Mouse (Mus musculus) forebrain, embryonic 13.5 days (tissue): Measurements from ENCODE around the gene Tmx4. TPM values are rescaled to one million over a fixed set of nuclear protein-coding genes. Genes with fewer than 3 reads are reported as not detected.
A peak's percentile ranks its signal among the peaks of the same experiment; 100 is the strongest.
"Not testable (repeated sequence)": the region's sequence is repeated elsewhere in the genome, so short reads cannot be mapped to it uniquely, and the experiment has no call there.

Experiments used
- ATAC-seq: fragments of 200-750 bp; cut with Nextera tagmentation; 2 replicates; pipeline ENCODE4 v1.8.0; 2017
- H3K27ac ChIP-seq: fragments of 300-500 bp; sonication (generic); 2 replicates; pipeline ENCODE4 v1.5.1; 2015; ENCODE audit warnings: inconsistent platforms, mild to moderate bottlenecking, moderate library complexity
- H3K27me3 ChIP-seq: fragments of 300-500 bp; sonication (generic); 2 replicates; pipeline ENCODE4 v1.6.1; 2015; ENCODE audit warnings: mild to moderate bottlenecking, inconsistent platforms
- H3K36me3 ChIP-seq: fragments of 300-500 bp; sonication (generic); 2 replicates; pipeline ENCODE4 v1.6.1; 2015; ENCODE audit warnings: mild to moderate bottlenecking, inconsistent platforms; ENCODE audit not compliant: poor library complexity, severe bottlenecking
- H3K4me1 ChIP-seq: fragments of 300-500 bp; sonication (generic); 2 replicates; pipeline ENCODE4 v1.6.1; 2015; ENCODE audit warnings: inconsistent platforms
- H3K4me2 ChIP-seq: fragments of 300-500 bp; sonication (generic); 2 replicates; pipeline ENCODE4 v1.6.1; 2015; ENCODE audit warnings: inconsistent platforms, mild to moderate bottlenecking, moderate library complexity
- H3K4me3 ChIP-seq: fragments of 300-500 bp; sonication (generic); 2 replicates; pipeline ENCODE4 v1.5.1; 2015; ENCODE audit warnings: mild to moderate bottlenecking, inconsistent platforms
- H3K9ac ChIP-seq: fragments of 300-500 bp; sonication (generic); 2 replicates; pipeline ENCODE4 v1.6.1; 2015; ENCODE audit warnings: mild to moderate bottlenecking, inconsistent platforms
- H3K9me3 ChIP-seq: fragments of 300-500 bp; sonication (generic); replicated peaks from 2 replicates; pipeline ENCODE4 v1.6.1; 2016; ENCODE audit warnings: inconsistent platforms
- WGBS: fragments of 180-500 bp; shearing (Covaris S2); methylation state at CpG from one replicate; pipeline ENCODE4 v1.1.7; 2015; 5-methylcytosine and 5-hydroxymethylcytosine counted together
- polyA plus RNA-seq: library from polyadenylated mRNA; unstranded; fragments of >200 nt; fragmentation: Nextera tagmentation; extraction: Ambion mirVana; gene quantifications from 2 replicates; pipeline ENCODE4 v1.2.1, GENCODE M21; 2015

Gene Tmx4
- polyA plus RNA-seq, 1 experiment from 2014 or later: 57.8 TPM

DNA sequence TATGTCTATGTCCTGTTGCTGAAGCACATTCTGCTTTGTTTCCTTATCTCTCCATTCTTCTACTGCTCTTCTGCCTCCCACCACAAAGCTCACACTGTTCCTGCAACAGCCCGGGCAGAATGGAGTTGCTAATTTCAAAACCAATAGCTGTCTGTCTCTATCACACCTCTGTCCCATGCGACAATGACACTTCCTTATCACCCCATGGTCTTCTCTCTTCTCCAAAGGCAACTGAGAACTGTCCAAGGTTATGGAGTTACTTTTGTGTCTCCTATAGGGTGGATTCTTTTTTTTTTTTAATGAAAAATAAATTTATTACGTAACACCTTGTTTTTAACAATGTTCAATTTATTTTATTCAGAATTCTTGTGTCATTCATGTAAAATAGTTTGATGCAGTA is 1.8 kb upstream of the Tmx4 start:
- no peak overlapping the region for H3K4me3 ChIP-seq
- H3K9me3 ChIP-seq: no peaks in the 10 kb centered on the region
- no peak for ATAC-seq
- peak overlapping the region; percentile 99; the same call in 1 of the 2 replicates for H3K27ac ChIP-seq
- no peaks in the 10 kb centered on the region for H3K27me3 ChIP-seq
- H3K4me2 ChIP-seq: no peak overlapping the region
- peaks cover 35% of the 10 kb centered on the region for H3K4me1 ChIP-seq
- H3K9ac ChIP-seq: no peak overlapping the region
- no peaks in the 10 kb centered on the region for H3K36me3 ChIP-seq
- 81% methylated on average over 3 of the region's 3 CpGs for WGBS

DNA sequence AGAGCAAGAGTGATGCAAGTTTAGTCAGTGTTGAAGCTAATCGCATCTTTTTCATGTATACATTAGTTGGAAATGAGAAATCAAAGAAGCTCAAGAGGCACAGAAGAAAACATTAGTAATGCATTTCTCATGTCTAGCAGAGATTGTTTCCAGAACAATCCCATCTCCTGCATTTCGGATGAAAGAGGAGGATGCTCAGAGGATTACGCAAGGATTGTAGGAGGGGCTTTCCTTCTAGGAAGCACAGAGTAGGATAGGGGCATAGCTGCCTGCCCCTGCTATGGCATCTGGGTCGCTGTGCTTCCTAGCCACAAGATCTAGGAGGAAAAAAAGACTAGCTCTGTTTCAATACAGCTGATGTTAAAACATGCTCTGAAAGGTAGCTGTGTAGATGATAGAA is 1.2 kb upstream of the Tmx4 start:
- Histone ChIP-seq H3K9ac (no peak overlapping the region), H3K4me3 (no peak overlapping the region), H3K27ac (peak overlapping the region; percentile 99), H3K9me3 (no peaks in the 10 kb centered on the region), H3K36me3 (no peaks in the 10 kb centered on the region), H3K4me1 (peaks cover 38% of the 10 kb centered on the region), H3K27me3 (no peaks in the 10 kb centered on the region), H3K4me2 (no peak overlapping the region)
- WGBS: 31% methylated on average over 4 of the region's 4 CpGs
- ATAC-seq: no peak

DNA sequence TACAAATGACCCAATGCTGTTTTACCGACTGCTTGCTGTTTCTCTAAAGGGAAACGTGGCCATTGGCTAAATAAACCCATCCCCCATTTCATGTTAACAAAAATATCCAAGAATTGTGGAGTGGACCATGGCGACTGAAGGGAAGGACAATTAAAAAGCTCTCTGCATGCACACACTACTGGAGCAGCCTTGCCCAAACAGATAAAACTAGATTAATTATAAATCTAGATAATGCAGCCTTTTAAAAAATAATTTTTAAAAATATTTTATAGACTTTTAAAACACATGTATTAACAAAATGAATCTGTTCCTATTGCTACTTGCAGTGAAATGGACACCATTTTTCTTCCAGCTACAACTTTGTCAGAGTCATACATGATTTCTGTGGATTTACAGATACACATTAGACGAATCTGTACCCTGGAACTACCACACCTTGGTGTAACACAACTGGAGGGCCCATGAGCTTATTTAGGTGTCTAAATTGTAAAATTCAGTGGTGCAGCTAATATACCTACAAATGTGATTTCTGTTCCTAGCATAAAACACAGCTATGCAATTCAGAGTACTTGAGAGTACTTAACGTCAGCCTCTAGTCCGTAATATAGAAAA is 462 bp upstream of the Tmx4 start:
- Histone ChIP-seq H3K27me3 (no peaks in the 10 kb centered on the region), H3K4me2 (peak overlapping the region; percentile 71), H3K9me3 (no peaks in the 10 kb centered on the region), H3K4me3 (peak overlapping the region; percentile 83), H3K9ac (no peak overlapping the region), H3K27ac (peak overlapping the region; percentile 99), H3K4me1 (peaks cover 39% of the 10 kb centered on the region), H3K36me3 (peaks cover 2% of the 10 kb centered on the region; the same call in 1 of the 2 replicates)
- WGBS: 18% methylated on average over 6 of the region's 6 CpGs
- ATAC-seq: no peak

DNA sequence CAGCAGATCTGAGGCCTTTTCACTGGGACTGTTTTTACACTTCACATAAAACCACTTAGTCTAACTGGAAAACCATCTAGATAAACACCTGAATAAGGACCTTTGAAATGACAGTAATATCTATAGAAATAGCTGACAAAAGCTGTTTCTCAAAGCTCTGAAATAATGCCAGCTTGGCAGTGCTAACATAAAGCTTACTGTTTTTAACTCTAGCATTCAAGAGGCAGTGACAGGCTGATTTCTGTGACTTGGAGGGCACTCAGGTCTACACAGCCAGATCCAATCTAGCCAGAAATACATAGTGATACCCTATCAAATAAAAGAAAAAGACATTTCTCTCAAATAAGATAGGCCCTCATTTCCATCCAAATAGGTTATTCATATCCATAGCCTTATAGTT is 1.6 kb downstream of the Tmx4 start:
- ATAC-seq: no peak
- H3K4me1 ChIP-seq: peaks cover 39% of the 10 kb centered on the region
- H3K9me3 ChIP-seq: no peaks in the 10 kb centered on the region
- H3K36me3 ChIP-seq: peaks cover 8% of the 10 kb centered on the region
- peak overlapping the region; percentile 71 for H3K4me2 ChIP-seq
- no peak overlapping the region for H3K27ac ChIP-seq
- no peaks in the 10 kb centered on the region for H3K27me3 ChIP-seq
- 0 out of 2 replicates have a peak overlapping the region, but pooled peaks have one; percentile 31 for H3K9ac ChIP-seq
- peak overlapping the region; percentile 83 for H3K4me3 ChIP-seq

DNA sequence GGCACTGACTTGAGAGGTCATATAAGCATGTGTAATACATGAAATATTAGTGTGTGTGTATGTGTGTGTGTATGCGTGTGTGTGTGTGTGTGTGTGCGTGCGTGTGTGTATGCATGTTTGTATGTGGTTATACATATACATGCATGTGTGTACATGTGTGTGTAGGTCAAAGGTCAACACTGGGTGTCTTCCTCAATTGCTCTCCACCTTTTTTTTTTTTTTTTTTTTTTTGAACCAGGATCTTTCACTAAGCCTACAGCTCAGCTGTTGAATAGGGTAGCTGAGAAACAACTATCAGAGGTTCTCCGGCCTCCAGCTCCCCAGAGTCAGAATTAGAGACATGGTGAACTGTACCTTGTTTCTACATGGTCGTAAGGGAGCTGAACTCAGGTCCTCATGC is 2.6 kb downstream of the Tmx4 start:
- H3K4me2 ChIP-seq: peak overlapping the region; percentile 24; the same call in 1 of the 2 replicates
- H3K36me3 ChIP-seq: peaks cover 8% of the 10 kb centered on the region
- no peak overlapping the region for H3K9ac ChIP-seq
- no peaks in the 10 kb centered on the region for H3K9me3 ChIP-seq
- H3K4me1 ChIP-seq: peaks cover 39% of the 10 kb centered on the region
- 95% methylated on average over 5 of the region's 5 CpGs for WGBS
- no peaks in the 10 kb centered on the region for H3K27me3 ChIP-seq
- H3K4me3 ChIP-seq: no peak overlapping the region
- H3K27ac ChIP-seq: no peak overlapping the region
- no peak for ATAC-seq

DNA sequence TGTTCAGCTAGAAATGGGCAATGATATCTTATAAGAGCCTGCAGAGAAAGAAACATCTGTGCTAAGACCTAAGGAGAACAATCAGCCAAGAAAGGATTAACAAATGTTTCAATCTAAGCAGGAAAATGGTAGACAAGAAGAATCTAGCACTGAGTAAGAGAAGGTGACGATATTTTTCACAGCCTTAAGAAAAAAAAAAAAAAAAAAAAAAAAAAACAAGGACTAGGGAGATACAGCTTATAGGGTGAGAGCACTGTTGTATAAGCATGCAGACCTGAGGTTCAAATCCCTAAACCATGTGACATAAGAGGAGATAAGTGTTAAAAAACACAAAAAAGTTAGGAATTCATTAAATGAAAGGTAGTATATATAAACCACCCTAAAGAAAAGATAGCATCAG is 3.5 kb downstream of the Tmx4 start:
- Histone ChIP-seq H3K4me3 (no peak overlapping the region), H3K9ac (no peak overlapping the region), H3K36me3 (peaks cover 8% of the 10 kb centered on the region), H3K27ac (no peak overlapping the region), H3K27me3 (no peaks in the 10 kb centered on the region), H3K4me2 (no peak overlapping the region), H3K4me1 (peaks cover 35% of the 10 kb centered on the region), H3K9me3 (no peaks in the 10 kb centered on the region)
- 77% methylated on average over 1 of the region's 1 CpGs for WGBS
- no peak for ATAC-seq

DNA sequence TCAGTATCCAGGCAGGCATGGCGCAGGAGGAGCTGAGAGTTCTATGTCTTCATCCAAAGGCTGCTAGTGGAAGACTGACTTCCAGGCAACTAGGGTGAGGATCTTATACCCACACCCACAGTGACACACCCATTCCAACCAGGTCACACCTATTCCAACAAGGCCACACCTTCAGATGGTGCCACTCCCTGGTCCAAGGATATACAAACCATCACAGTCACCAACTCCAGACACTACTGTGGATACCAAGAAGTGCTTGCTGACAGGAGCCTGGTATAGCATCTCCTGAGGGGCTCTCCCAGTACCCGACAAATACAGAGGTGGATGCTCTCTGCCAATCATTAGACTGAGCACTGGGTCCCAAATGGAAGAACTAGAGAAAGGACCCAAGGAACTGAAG is 15.4 kb downstream of the Tmx4 start:
- H3K9me3 ChIP-seq, H3K4me1 ChIP-seq, H3K27me3 ChIP-seq, H3K27ac ChIP-seq, H3K4me2 ChIP-seq, H3K9ac ChIP-seq, ATAC-seq, H3K4me3 ChIP-seq: not testable (repeated sequence)
- peaks cover 13% of the 10 kb centered on the region for H3K36me3 ChIP-seq
- 98% methylated on average over 2 of the region's 2 CpGs for WGBS

DNA sequence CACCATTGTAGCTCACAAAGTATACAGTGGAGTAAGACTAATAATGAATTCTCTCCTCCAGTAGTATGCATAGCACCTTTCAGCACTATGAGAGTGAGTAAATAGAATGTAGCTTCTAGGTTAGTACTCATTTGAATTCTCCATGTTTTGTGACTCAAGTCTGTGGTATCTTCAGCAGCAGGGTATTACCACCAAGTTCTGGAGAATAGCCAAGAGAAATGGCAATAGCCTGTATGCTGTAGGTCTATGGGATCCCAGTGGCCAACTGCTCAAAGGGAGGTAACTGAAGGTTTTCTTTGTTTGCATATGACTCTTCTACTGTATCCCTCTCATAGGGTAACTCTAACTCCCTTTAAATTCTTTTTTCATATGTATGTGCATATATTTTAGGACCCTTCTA is 39.0 kb downstream of the Tmx4 start:
- H3K4me3 ChIP-seq: no peak overlapping the region
- peaks cover 8% of the 10 kb centered on the region; the same call in 1 of the 2 replicates for H3K36me3 ChIP-seq
- no peaks in the 10 kb centered on the region for H3K27me3 ChIP-seq
- H3K4me1 ChIP-seq: no peaks in the 10 kb centered on the region
- H3K27ac ChIP-seq: no peak overlapping the region
- ATAC-seq: no peak
- no peak overlapping the region for H3K9ac ChIP-seq
- no peak overlapping the region for H3K4me2 ChIP-seq
- H3K9me3 ChIP-seq: no peaks in the 10 kb centered on the region

DNA sequence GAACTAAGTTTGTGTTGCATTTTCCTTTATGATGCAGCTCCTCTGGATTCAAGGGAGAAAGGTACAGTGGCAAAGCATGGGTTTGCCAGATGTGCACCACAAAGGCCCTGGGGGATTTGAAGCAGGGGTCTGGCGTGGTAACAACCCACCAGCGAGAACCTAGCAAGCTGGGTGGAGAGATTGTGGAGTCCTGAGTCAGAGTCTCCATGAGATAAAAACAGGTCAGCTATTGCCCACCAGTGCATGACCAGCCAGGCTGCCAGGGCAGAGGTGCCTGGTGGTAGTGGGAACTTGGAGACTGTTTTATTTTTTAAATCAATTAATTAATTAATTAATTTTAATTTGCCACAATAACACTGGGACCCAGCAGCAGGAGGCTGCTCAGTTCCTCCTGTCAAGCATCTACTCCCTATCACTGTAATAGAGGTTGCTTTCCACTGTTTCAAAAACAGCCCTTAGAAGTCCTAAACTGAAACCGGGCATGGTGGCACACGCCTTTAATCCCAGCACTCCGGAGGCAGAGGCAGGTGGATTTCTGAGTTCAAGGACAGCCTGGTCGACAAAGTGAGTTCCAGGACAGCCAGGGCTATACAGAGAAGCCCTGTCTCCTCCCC is 52.8 kb downstream of the Tmx4 start:
- Histone ChIP-seq H3K4me3 (no peak overlapping the region), H3K4me1 (no peaks in the 10 kb centered on the region), H3K9me3 (no peaks in the 10 kb centered on the region), H3K27ac (no peak overlapping the region), H3K27me3 (no peaks in the 10 kb centered on the region), H3K36me3 (peaks cover 11% of the 10 kb centered on the region), H3K4me2 (no peak overlapping the region), H3K9ac (no peak overlapping the region)
- WGBS: 95% methylated on average over 6 of the region's 6 CpGs
- ATAC-seq: peak; percentile 21; the same call in 1 of the 2 replicates

DNA sequence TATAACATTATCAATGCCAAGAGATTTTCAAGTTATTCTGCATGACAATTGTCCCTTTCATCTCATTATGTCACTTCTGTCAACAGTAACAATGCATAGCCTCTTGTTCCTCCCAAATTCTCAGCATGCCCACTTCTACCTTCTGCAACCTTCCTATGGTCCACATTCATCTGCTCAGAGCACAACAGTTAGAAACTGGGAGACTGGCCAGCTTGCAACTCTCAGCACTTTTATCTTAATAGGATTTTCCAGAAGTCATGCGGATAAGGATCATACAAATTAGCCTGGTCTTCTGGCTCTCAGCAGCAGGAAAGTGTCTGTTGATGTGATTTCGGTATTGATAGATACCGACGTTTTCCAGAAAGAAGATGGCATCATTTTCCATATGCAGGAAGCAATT is 58.7 kb downstream of the Tmx4 start:
- no peak overlapping the region for H3K4me3 ChIP-seq
- H3K27me3 ChIP-seq: no peaks in the 10 kb centered on the region
- WGBS: 43% methylated on average over 4 of the region's 4 CpGs
- H3K9me3 ChIP-seq: no peaks in the 10 kb centered on the region
- H3K27ac ChIP-seq: no peak overlapping the region
- no peak overlapping the region for H3K4me2 ChIP-seq
- H3K4me1 ChIP-seq: no peaks in the 10 kb centered on the region
- H3K36me3 ChIP-seq: no peaks in the 10 kb centered on the region
- no peak overlapping the region for H3K9ac ChIP-seq
- ATAC-seq: no peak

DNA sequence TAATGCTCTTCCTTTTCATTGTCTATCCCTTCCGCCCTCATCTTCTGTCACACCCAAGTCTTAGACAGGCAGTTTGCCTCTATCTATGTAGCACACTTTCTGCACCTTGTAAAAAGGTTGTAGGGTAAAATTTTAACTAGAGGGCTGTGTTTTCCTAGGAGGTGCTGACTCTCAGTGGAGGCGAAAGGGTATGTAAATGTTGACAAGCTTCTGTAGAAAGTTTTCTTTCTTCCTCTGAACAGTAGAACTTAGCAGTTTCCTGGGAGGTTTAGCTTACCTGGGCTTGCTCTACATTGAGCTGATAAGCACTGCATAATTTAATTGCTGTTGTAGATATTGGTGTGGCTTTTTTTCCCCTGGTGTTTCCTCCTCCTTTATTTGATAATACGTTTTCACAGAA is 84.5 kb downstream of the Tmx4 start:
- no peak overlapping the region for H3K4me3 ChIP-seq
- WGBS: 90% methylated on average over 3 of the region's 3 CpGs

DNA sequence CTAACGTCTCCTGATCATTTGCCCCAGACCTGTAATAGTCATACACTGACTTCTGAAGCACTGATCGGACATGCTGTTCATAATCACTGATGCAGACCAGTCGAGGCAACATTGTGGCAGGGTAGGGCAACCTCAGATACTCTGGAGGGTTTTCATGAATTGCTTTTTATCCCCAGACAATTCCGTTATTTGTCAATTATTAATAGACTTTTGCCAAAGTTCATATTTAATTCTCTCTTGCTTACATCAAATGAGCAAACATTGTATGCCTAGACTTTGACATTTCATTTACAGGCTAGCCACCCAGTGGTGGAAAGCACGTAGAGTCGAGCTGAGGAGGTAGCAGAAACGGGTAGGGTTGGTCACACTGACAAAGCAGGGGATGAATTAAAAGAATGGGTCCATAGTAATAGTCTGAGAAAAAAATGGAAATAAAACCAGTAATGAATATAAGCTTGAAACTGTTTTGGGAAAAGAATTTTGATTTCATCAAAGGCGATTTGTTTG is 89.7 kb downstream of the Tmx4 start, which contains the start of gene Hao1:
Gene Hao1, minus strand, starts transcription at position 148 of the 507 bp plus-strand sequence.
- H3K36me3 ChIP-seq: no peaks in the 10 kb centered on the region
- no peaks in the 10 kb centered on the region for H3K9me3 ChIP-seq
- no peaks in the 10 kb centered on the region for H3K27me3 ChIP-seq
- ATAC-seq: no peak
- no peak within 1 kb of the TSS for H3K9ac ChIP-seq
- H3K4me3 ChIP-seq: no peak within 1 kb of the TSS
- 90% methylated on average over 8 of the region's 8 CpGs for WGBS
- H3K4me1 ChIP-seq: no peaks in the 10 kb centered on the region
- H3K4me2 ChIP-seq: no peak within 1 kb of the TSS
- no peak within 1 kb of the TSS for H3K27ac ChIP-seq

More for the DNA sequence above, 84.5 kb downstream of the Tmx4 start:
- Histone ChIP-seq H3K4me2 (no peak overlapping the region), H3K4me1 (no peaks in the 10 kb centered on the region), H3K27me3 (no peaks in the 10 kb centered on the region), H3K27ac (no peak overlapping the region), H3K36me3 (no peaks in the 10 kb centered on the region), H3K9ac (no peak overlapping the region), H3K9me3 (peaks cover 7% of the 10 kb centered on the region)
- ATAC-seq: no peak

DNA sequence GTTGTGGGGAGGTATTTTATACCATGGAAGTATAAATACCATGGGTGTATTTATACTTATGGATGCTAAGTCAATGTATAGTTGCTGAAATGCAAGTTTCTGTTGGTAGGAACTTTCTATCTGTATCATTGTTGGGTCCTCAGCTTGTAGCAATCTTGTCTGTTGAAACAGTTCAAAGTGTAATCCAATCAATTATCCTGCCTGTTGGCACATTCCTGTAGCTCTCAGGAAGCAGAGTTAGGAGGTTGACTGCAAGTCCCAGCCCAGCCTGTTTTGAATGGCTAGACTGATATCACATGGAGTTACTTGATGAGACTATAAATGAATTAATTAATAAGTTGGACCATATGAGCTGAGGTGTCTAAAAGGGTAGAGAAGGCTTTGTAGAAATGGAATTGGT is 91.6 kb downstream of the Tmx4 start:
- H3K4me1 ChIP-seq: no peaks in the 10 kb centered on the region
- no peak overlapping the region for H3K27ac ChIP-seq
- H3K4me2 ChIP-seq: no peak overlapping the region
- no peaks in the 10 kb centered on the region for H3K36me3 ChIP-seq
- H3K27me3 ChIP-seq: no peaks in the 10 kb centered on the region
- no peak overlapping the region for H3K9ac ChIP-seq
- ATAC-seq: no peak
- no peaks in the 10 kb centered on the region for H3K9me3 ChIP-seq
- H3K4me3 ChIP-seq: no peak overlapping the region
